Mouse (Mus musculus) MEL (cell line): Measurements from ENCODE around the gene Ifi27l2a. TPM values are rescaled to one million over a fixed set of nuclear protein-coding genes. Genes with fewer than 3 reads are reported as not detected.

Experiments used
- DNase-seq: peaks from one replicate; pipeline ENCODE4 v3.0.0; 2011; ENCODE audit warnings: low read depth, low spot score
- H3K27ac ChIP-seq: 2 replicates; pipeline ENCODE4 v1.5.1; 2012; ENCODE audit warnings: low read depth, mild to moderate bottlenecking, control low read depth, low read length, moderate library complexity; ENCODE audit not compliant: control insufficient read depth
- H3K27me3 ChIP-seq, 2 experiments: fragments of 150-350 bp in 1 of 2; sonication (generic) in 1 of 2; 2 replicates each; pipeline ENCODE4 v1.6.1; 2012; ENCODE audit warnings: low read length in 2 of 2, mild to moderate bottlenecking in 2 of 2, improper control_type of control experiment in 1 of 2, moderate library complexity in 1 of 2; ENCODE audit not compliant: insufficient read depth in 2 of 2, control insufficient read depth in 1 of 2
- H3K36me3 ChIP-seq, 2 experiments: 2 replicates each; pipeline ENCODE4 v1.6.1; 2012 to 2014; ENCODE audit warnings: low read length in 2 of 2, improper control_type of control experiment in 1 of 2, inconsistent platforms in 1 of 2, mild to moderate bottlenecking in 1 of 2; ENCODE audit not compliant: insufficient read depth in 2 of 2, control insufficient read depth in 1 of 2
- H3K4me1 ChIP-seq, 2 experiments: fragments of 150-350 bp in 1 of 2; sonication (generic) in 1 of 2; 2 replicates each; pipeline ENCODE4 v1.6.1; 2012; ENCODE audit warnings: low read length in 2 of 2, improper control_type of control experiment in 1 of 2, mild to moderate bottlenecking in 1 of 2; ENCODE audit not compliant: insufficient read depth in 2 of 2, control insufficient read depth in 1 of 2
- H3K4me3 ChIP-seq, 2 experiments: fragments of 150-350 bp in 1 of 2; sonication (generic) in 1 of 2; 2 replicates each; pipeline ENCODE4 v1.5.1; 2012; ENCODE audit warnings: low read depth in 2 of 2, low read length in 2 of 2, mild to moderate bottlenecking in 2 of 2, moderate library complexity in 2 of 2, control low read depth in 1 of 2, improper control_type of control experiment in 1 of 2; ENCODE audit not compliant: control insufficient read depth in 1 of 2, insufficient read depth in 1 of 2
- H3K79me2 ChIP-seq: 2 replicates; pipeline ENCODE4 v1.6.1; 2012; ENCODE audit warnings: mild to moderate bottlenecking, low read length, moderate library complexity; ENCODE audit not compliant: control insufficient read depth, poor library complexity, insufficient read depth
- H3K9ac ChIP-seq: 2 replicates; pipeline ENCODE4 v1.6.1; 2012; ENCODE audit warnings: low read depth, mild to moderate bottlenecking, control low read depth, low read length, moderate library complexity; ENCODE audit not compliant: control insufficient read depth, poor library complexity, severe bottlenecking
- H3K9me3 ChIP-seq: fragments of 150-350 bp; sonication (generic); replicated peaks from 2 replicates; pipeline ENCODE4 v1.6.1; 2012; ENCODE audit warnings: mild to moderate bottlenecking, low read length, improper control_type of control experiment, moderate library complexity; ENCODE audit not compliant: insufficient read depth
- BHLHE40 ChIP-seq: IDR thresholded peaks from 2 replicates; pipeline ENCODE4 v1.6.1; 2012; ENCODE audit warnings: low read depth, mild to moderate bottlenecking, inconsistent platforms, low read length, improper control_type of control experiment, borderline replicate concordance
- CHD2 ChIP-seq: IDR thresholded peaks from 2 replicates; pipeline ENCODE4 v1.6.1; 2011; ENCODE audit warnings: low read length, improper control_type of control experiment
- E2F4 ChIP-seq: IDR thresholded peaks from 2 replicates; pipeline ENCODE4 v1.6.1; 2011; ENCODE audit warnings: low read depth, low read length, improper control_type of control experiment, borderline replicate concordance
- ELF1 ChIP-seq: IDR thresholded peaks from 2 replicates; pipeline ENCODE4 v1.6.1; 2014; ENCODE audit warnings: low read depth, mild to moderate bottlenecking, inconsistent platforms, low read length, improper control_type of control experiment, moderate library complexity
- EP300 ChIP-seq, 2 experiments: IDR thresholded peaks; 2 replicates each; pipeline ENCODE4 v1.6.1; 2011; ENCODE audit warnings: improper control_type of control experiment in 2 of 2, low read length in 2 of 2, low read depth in 1 of 2, mild to moderate bottlenecking in 1 of 2
- ETS1 ChIP-seq: IDR thresholded peaks from 2 replicates; pipeline ENCODE4 v1.6.1; 2012; ENCODE audit warnings: low read depth, mild to moderate bottlenecking, inconsistent platforms, low read length, improper control_type of control experiment, moderate library complexity
- GABPA ChIP-seq: IDR thresholded peaks from 2 replicates; pipeline ENCODE4 v1.6.1; 2012; ENCODE audit warnings: low read depth, mild to moderate bottlenecking, inconsistent platforms, low read length, improper control_type of control experiment, moderate library complexity
- HCFC1 ChIP-seq: IDR thresholded peaks from 2 replicates; pipeline ENCODE4 v1.6.1; 2012; ENCODE audit warnings: low read depth, mild to moderate bottlenecking, inconsistent platforms, low read length, improper control_type of control experiment, moderate library complexity
- JUND ChIP-seq: IDR thresholded peaks from 2 replicates; pipeline ENCODE4 v1.6.1; 2011; ENCODE audit warnings: low read depth, mild to moderate bottlenecking, improper control_type of control experiment, low read length
- KAT2A ChIP-seq: conservative IDR thresholded peaks from 2 replicates; pipeline ENCODE4 v1.6.1; 2012; ENCODE audit warnings: low read depth, low read length, improper control_type of control experiment, inconsistent platforms
- MAFK ChIP-seq: IDR thresholded peaks from 2 replicates; pipeline ENCODE4 v1.6.1; 2011; ENCODE audit warnings: low read depth, mild to moderate bottlenecking, low read length, improper control_type of control experiment, borderline replicate concordance
- MAX ChIP-seq: IDR thresholded peaks from 2 replicates; pipeline ENCODE4 v1.6.1; 2011; ENCODE audit warnings: low read length, improper control_type of control experiment
- MAZ ChIP-seq: IDR thresholded peaks from 2 replicates; pipeline ENCODE4 v1.6.1; 2012; ENCODE audit warnings: low read depth, mild to moderate bottlenecking, inconsistent platforms, low read length, improper control_type of control experiment
- MEF2A ChIP-seq: IDR thresholded peaks from 2 replicates; pipeline ENCODE4 v1.6.1; 2014; ENCODE audit warnings: low read depth, mild to moderate bottlenecking, inconsistent platforms, low read length, improper control_type of control experiment; ENCODE audit not compliant: poor library complexity, insufficient replicate concordance, severe bottlenecking; ENCODE audit errors: extremely low read depth
- MXI1 ChIP-seq: IDR thresholded peaks from 2 replicates; pipeline ENCODE4 v1.6.1; 2011; ENCODE audit warnings: mild to moderate bottlenecking, low read depth, low read length, improper control_type of control experiment
- MYC ChIP-seq: IDR thresholded peaks from 2 replicates; pipeline ENCODE4 v1.6.1; 2011; ENCODE audit warnings: low read depth, mild to moderate bottlenecking, low read length, improper control_type of control experiment, moderate library complexity
- NRF1 ChIP-seq: IDR thresholded peaks from 2 replicates; pipeline ENCODE4 v1.6.1; 2014; ENCODE audit warnings: low read depth, mild to moderate bottlenecking, inconsistent platforms, low read length, improper control_type of control experiment, moderate library complexity; ENCODE audit not compliant: poor library complexity, insufficient read depth, severe bottlenecking
- POLR2A ChIP-seq, 2 experiments: IDR thresholded peaks; 2 replicates each; pipeline ENCODE4 v1.6.1; 2011 to 2012; ENCODE audit warnings: low read length in 2 of 2, mild to moderate bottlenecking in 2 of 2, control low read depth in 1 of 2, improper control_type of control experiment in 1 of 2, low read depth in 1 of 2, moderate library complexity in 1 of 2; ENCODE audit not compliant: control insufficient read depth in 1 of 2, insufficient read depth in 1 of 2, poor library complexity in 1 of 2
- POLR2AphosphoS2 ChIP-seq: IDR thresholded peaks from 2 replicates; pipeline ENCODE4 v1.6.1; 2011; ENCODE audit warnings: low read length, improper control_type of control experiment
- POLR2AphosphoS5 ChIP-seq: IDR thresholded peaks from 2 replicates; pipeline ENCODE4 v1.6.1; 2012; ENCODE audit warnings: low read depth, borderline replicate concordance, mild to moderate bottlenecking, inconsistent platforms, low read length, moderate library complexity, mixed read lengths
- RAD21 ChIP-seq: IDR thresholded peaks from 2 replicates; pipeline ENCODE4 v1.6.1; 2011; ENCODE audit warnings: mild to moderate bottlenecking, low read depth, low read length, improper control_type of control experiment
- RCOR1 ChIP-seq: IDR thresholded peaks from 2 replicates; pipeline ENCODE4 v1.6.1; 2012; ENCODE audit warnings: low read depth, mild to moderate bottlenecking, inconsistent platforms, low read length, improper control_type of control experiment
- SIN3A ChIP-seq: IDR thresholded peaks from 2 replicates; pipeline ENCODE4 v1.6.1; 2012; ENCODE audit warnings: low read length, improper control_type of control experiment, inconsistent platforms
- TAL1 ChIP-seq: IDR thresholded peaks from 2 replicates; pipeline ENCODE4 v1.6.1; 2012; ENCODE audit warnings: mild to moderate bottlenecking, inconsistent platforms, low read length, moderate library complexity, mixed read lengths
- TBP ChIP-seq: IDR thresholded peaks from 2 replicates; pipeline ENCODE4 v1.8.0; 2011; ENCODE audit warnings: low read depth, low read length, improper control_type of control experiment
- UBTF ChIP-seq: IDR thresholded peaks from 2 replicates; pipeline ENCODE4 v1.6.1; 2012; ENCODE audit warnings: low read depth, mild to moderate bottlenecking, inconsistent platforms, low read length, improper control_type of control experiment, moderate library complexity, borderline replicate concordance; ENCODE audit not compliant: insufficient read depth
- USF1 ChIP-seq: IDR thresholded peaks from 2 replicates; pipeline ENCODE4 v1.6.1; 2014; ENCODE audit warnings: low read depth, mild to moderate bottlenecking, inconsistent platforms, low read length, improper control_type of control experiment, moderate library complexity
- USF2 ChIP-seq, 2 experiments: IDR thresholded peaks; 2 replicates each; pipeline ENCODE4 v1.6.1; 2011 to 2012; ENCODE audit warnings: improper control_type of control experiment in 2 of 2, low read length in 2 of 2, borderline replicate concordance in 1 of 2, inconsistent platforms in 1 of 2, low read depth in 1 of 2, mild to moderate bottlenecking in 1 of 2; ENCODE audit not compliant: insufficient read depth in 1 of 2
- ZMIZ1 ChIP-seq: IDR thresholded peaks from 2 replicates; pipeline ENCODE4 v1.6.1; 2012; ENCODE audit warnings: low read depth, mild to moderate bottlenecking, inconsistent platforms, low read length, improper control_type of control experiment, moderate library complexity
- polyA plus RNA-seq, 2 experiments: library from polyadenylated mRNA; stranded (reverse) in 1 of 2; unstranded in 1 of 2; fragments of >175 nt in 1 of 2; fragments of >200 nt in 1 of 2; gene quantifications; 2 replicates each; pipeline versions ENCODE4 v1.2.1 to v1.2.4; 2012; ENCODE audit warnings: low replicate concordance in 2 of 2, low read depth in 1 of 2; ENCODE audit not compliant: insufficient read length in 2 of 2, insufficient read depth in 1 of 2, missing spikeins in 1 of 2
- total RNA-seq: library from RNA; depleted of rRNA; stranded (reverse); fragments of 300-350 nt; gene quantifications from 2 replicates; pipeline ENCODE4 v1.2.3, GENCODE M21; 2012

Gene Ifi27l2a
- total and polyA plus RNA-seq, 3 experiments: 3.2 to 3.5 TPM; not detected in 1

DNA sequence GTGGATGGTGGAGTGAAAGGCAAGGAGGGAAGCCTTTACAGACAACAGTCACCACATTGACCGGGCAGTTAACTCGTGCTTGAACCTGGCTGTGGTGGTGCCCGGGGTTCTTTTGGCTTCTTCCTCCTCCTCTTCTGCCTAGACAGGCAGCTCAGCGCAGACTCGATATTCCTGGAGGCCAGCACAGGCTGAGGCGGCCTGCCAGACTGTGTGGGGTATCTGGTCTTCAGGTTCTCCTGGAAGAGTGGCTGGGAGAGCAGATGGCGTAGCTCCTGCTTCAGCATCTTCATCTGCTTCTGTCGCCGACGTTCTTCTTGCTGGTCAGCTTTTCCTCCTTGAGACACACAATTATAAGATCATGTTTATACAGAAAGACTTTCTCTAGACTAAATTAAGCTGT, 35.3 kb downstream of the Ifi27l2a start:
- DNase-seq: no peak
- H3K36me3 ChIP-seq: peaks cover 0 to 18% of the 10 kb centered on the region in 2 experiments; a peak in 3 of 4 replicates
- no peaks in the 10 kb centered on the region for H3K27me3 ChIP-seq
- no peak overlapping the region for H3K27ac ChIP-seq
- H3K9ac ChIP-seq: no peak overlapping the region
- peaks cover 0 to 2% of the 10 kb centered on the region in 2 experiments; a peak in 2 of 4 replicates for H3K4me1 ChIP-seq
- H3K9me3 ChIP-seq: no peaks in the 10 kb centered on the region
- H3K79me2 ChIP-seq: no peaks in the 10 kb centered on the region
- no peak overlapping the region for H3K4me3 ChIP-seq
- TF ChIP-seq ZMIZ1 (no peak), POLR2AphosphoS5 (no peak), RCOR1 (no peak), RAD21 (no peak), ELF1 (no peak), CHD2 (no peak), MEF2A (no peak), TAL1 (no peak), SIN3A (no peak), MXI1 (no peak), TBP (no peak), EP300 (IDR thresholded peaks at IDR 0.05; ENCODE audit: low read depth in 1 of 2, low read length in 2 of 2) (no peak), MAX (no peak), NRF1 (no peak), UBTF (no peak), MYC (no peak), MAZ (no peak), E2F4 (no peak), USF1 (no peak), KAT2A (no peak)

DNA sequence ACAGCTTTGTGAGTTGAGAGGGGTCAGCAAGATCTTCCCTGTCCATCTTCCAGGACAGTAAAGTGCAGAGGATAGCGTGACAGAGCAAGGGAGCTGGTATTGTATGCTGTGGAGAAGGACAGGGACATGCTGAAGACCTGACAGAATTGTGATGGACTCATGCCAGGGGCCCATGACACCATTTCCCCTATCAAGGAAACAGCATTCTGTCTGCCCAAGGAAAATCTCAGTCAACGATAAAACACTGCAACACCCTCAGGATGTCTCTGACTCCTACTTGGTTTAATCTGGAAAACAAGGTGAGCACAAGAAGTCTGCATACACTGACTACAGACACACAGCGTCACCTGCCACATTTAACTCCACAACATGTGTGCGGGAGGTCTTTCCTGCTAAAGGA, 35.8 kb downstream of the Ifi27l2a start, which contains the start of gene 9330161L09Rik:
Gene 9330161L09Rik, minus strand, starts transcription at position 101 of the 400 bp plus-strand sequence.
- H3K36me3 ChIP-seq: peaks cover 0 to 16% of the 10 kb centered on the region in 2 experiments; a peak in 2 of 4 replicates
- no peak for TF ChIP-seq GABPA
- no peak for TF ChIP-seq ETS1
- TF ChIP-seq ELF1: no peak
- no peak for TF ChIP-seq USF1
- no peak for TF ChIP-seq HCFC1
- no peak for TF ChIP-seq MYC
- no peak for TF ChIP-seq POLR2A (IDR thresholded peaks at IDR 0.05; ENCODE audit: control insufficient read depth in 1 of 2, insufficient read depth in 1 of 2, low read depth in 1 of 2, low read length in 2 of 2, poor library complexity in 1 of 2)
- no peak for TF ChIP-seq E2F4
- TF ChIP-seq BHLHE40: no peak
- TF ChIP-seq MAFK: no peak
- no peak for TF ChIP-seq NRF1
- TF ChIP-seq POLR2AphosphoS2: no peak
- TF ChIP-seq SIN3A: no peak
- no peak for TF ChIP-seq MAZ
- no peak for TF ChIP-seq JUND
- TF ChIP-seq ZMIZ1: no peak
- no peak for TF ChIP-seq USF2 (IDR thresholded peaks at IDR 0.05; ENCODE audit: borderline replicate concordance in 1 of 2, insufficient read depth in 1 of 2, low read depth in 1 of 2, low read length in 2 of 2)
- TF ChIP-seq UBTF: no peak
- no peak for TF ChIP-seq TBP
- no peak within 1 kb of the TSS for H3K9ac ChIP-seq
- H3K27ac ChIP-seq: no peak within 1 kb of the TSS
- H3K4me3 ChIP-seq: no peak within 1 kb of the TSS
- no peaks in the 10 kb centered on the region for H3K27me3 ChIP-seq
- DNase-seq: no peak
- peaks cover 0 to 1% of the 10 kb centered on the region in 2 experiments; a peak in 2 of 4 replicates for H3K4me1 ChIP-seq
- no peaks in the 10 kb centered on the region for H3K79me2 ChIP-seq
- no peaks in the 10 kb centered on the region for H3K9me3 ChIP-seq
